Mouse (Mus musculus) embryonic facial prominence, embryonic 14.5 days (tissue): ENCODE results near the gene Stim2. TPM values are rescaled to one million over a fixed set of nuclear protein-coding genes. Genes with fewer than 3 reads are reported as not detected.

Experiments used
- ATAC-seq: fragments of 200-750 bp; cut with Nextera tagmentation; 2 replicates; pipeline ENCODE4 v1.8.0; 2017; ENCODE audit warnings: low read depth, moderate number of reproducible peaks, moderate TSS enrichment
- DNase-seq: peaks from one replicate; pipeline ENCODE4 v3.0.0-alpha.2; 2015; ENCODE audit warnings: low spot score
- H3K27ac ChIP-seq: fragments of 300-500 bp; sonication (generic); replicated peaks from 2 replicates; pipeline ENCODE4 v1.5.1; 2014; ENCODE audit warnings: low read depth, mild to moderate bottlenecking, low read length, moderate library complexity
- H3K27me3 ChIP-seq: fragments of 300-500 bp; sonication (generic); replicated peaks from 2 replicates; pipeline ENCODE4 v1.6.1; 2014; ENCODE audit warnings: low read length; ENCODE audit not compliant: control insufficient read depth, insufficient read depth
- H3K36me3 ChIP-seq: fragments of 300-500 bp; sonication (generic); 2 replicates; pipeline ENCODE4 v1.6.1; 2014; ENCODE audit warnings: low read length, mixed read lengths; ENCODE audit not compliant: control insufficient read depth, insufficient read depth
- H3K4me1 ChIP-seq: fragments of 300-500 bp; sonication (generic); 2 replicates; pipeline ENCODE4 v1.6.1; 2014; ENCODE audit warnings: antibody characterized with exemption, low read length; ENCODE audit not compliant: control insufficient read depth, insufficient read depth
- H3K4me2 ChIP-seq: fragments of 300-500 bp; sonication (generic); 2 replicates; pipeline ENCODE4 v1.6.1; 2014; ENCODE audit warnings: low read depth, mild to moderate bottlenecking, low read length, moderate library complexity, mixed read lengths
- H3K4me3 ChIP-seq: fragments of 300-500 bp; sonication (generic); 2 replicates; pipeline ENCODE4 v1.5.1; 2014; ENCODE audit warnings: low read depth, mild to moderate bottlenecking, low read length
- H3K9ac ChIP-seq: fragments of 300-500 bp; sonication (generic); 2 replicates; pipeline ENCODE4 v1.6.1; 2014; ENCODE audit warnings: low read depth, mild to moderate bottlenecking, low read length, moderate library complexity, mixed read lengths
- H3K9me3 ChIP-seq: fragments of 300-500 bp; sonication (generic); 2 replicates; pipeline ENCODE4 v1.6.1; 2016; ENCODE audit warnings: low read length; ENCODE audit not compliant: control insufficient read depth
- WGBS: fragments of 180-500 bp; shearing (Covaris S2); extraction: QIAGEN DNeasy Blood & Tissue Kit; methylation state at CpG from one replicate; pipeline ENCODE4 v1.1.7; 2014; 5-methylcytosine and 5-hydroxymethylcytosine counted together
- polyA plus RNA-seq: library from polyadenylated mRNA; unstranded; fragments of >200 nt; fragmentation: Nextera tagmentation; extraction: Ambion mirVana; gene quantifications from 2 replicates; pipeline ENCODE4 v1.2.1, GENCODE M21; 2014

Stim2 gene
- polyA plus RNA-seq, 1 experiment from 2014 or later, result 38.1 TPM

- no peak overlapping the region for H3K9ac ChIP-seq
- no peaks in the 10 kb centered on the region for H3K9me3 ChIP-seq
- H3K4me3 ChIP-seq, result no peak overlapping the region
- H3K27ac ChIP-seq, result no peak overlapping the region
- ATAC-seq (no peak), DNase-seq (no peak)
- WGBS, result 86% methylated on average over 2 of the region's 2 CpGs
- no peaks in the 10 kb centered on the region for H3K27me3 ChIP-seq
- H3K36me3 ChIP-seq, result no peaks in the 10 kb centered on the region
- 0 out of 2 replicates have a peak, but pooled peaks cover 4% of the 10 kb centered on the region for H3K4me1 ChIP-seq
- no peak overlapping the region for H3K4me2 ChIP-seq
These were observed 20.6 kb downstream of the Stim2 start for GRCm38 (mm10) chr5:54018856-54019255.

DNA sequence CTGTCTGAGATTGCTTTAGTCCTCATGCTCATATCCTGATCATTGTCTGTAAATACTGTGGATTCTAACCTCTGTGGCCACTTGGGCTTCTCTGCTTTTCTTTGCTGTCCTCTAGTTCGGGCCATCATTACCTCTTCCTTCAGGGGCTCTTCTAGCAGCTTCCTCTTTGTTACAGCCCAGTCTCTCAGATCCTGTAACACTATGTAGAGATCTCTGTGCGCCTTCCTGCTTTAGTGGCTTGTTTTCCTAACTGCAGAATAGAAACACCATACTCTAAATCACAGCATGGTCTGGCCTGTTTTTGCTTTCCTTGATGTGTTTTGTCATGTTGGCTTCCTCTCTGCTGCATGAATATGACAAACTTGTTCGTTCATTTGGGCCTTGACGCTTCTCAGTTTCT lies 21.2 kb downstream of the Stim2 start:
- no peaks in the 10 kb centered on the region for H3K36me3 ChIP-seq
- WGBS, result 28% methylated on average over 4 of the region's 4 CpGs
- no peak overlapping the region for H3K4me3 ChIP-seq
- no peak overlapping the region for H3K4me2 ChIP-seq
- ATAC-seq (no peak), DNase-seq (peak; percentile 73)
- H3K9me3 ChIP-seq, result no peaks in the 10 kb centered on the region
- peak overlapping the region; percentile 49; the same call in 1 of the 2 replicates for H3K27ac ChIP-seq
- no peaks in the 10 kb centered on the region for H3K27me3 ChIP-seq
- H3K9ac ChIP-seq, result no peak overlapping the region
- H3K4me1 ChIP-seq, result 0 out of 2 replicates have a peak, but pooled peaks cover 4% of the 10 kb centered on the region

DNA sequence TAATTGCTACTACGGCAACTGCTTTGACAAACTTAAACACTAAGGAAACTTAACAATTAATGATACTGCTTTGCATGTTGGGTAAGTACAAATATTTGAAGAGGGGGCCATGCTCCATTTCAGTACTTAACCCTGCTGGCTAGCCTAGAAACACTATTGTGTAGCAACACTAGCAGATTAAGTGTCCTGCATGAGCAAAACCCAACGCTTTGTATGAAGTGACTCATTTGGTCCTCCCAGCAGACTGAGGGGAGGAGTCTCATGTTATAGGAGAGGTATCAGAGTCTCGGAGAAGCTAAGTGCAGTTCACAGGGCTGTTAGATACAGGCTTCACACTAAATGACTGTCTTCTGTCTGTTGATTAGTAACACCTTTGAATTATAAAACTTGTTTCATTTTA lies 26.3 kb downstream of the Stim2 start:
- Histone ChIP-seq H3K9ac (no peak overlapping the region), H3K27me3 (no peaks in the 10 kb centered on the region), H3K4me1 (0 out of 2 replicates have a peak, but pooled peaks cover under 1% of the 10 kb centered on the region), H3K9me3 (no peaks in the 10 kb centered on the region), H3K36me3 (no peaks in the 10 kb centered on the region), H3K27ac (no peak overlapping the region), H3K4me3 (no peak overlapping the region), H3K4me2 (no peak overlapping the region)
- DNase-seq (no peak), ATAC-seq (no peak)
- WGBS, result 73% methylated on average over 3 of the region's 3 CpGs

DNA sequence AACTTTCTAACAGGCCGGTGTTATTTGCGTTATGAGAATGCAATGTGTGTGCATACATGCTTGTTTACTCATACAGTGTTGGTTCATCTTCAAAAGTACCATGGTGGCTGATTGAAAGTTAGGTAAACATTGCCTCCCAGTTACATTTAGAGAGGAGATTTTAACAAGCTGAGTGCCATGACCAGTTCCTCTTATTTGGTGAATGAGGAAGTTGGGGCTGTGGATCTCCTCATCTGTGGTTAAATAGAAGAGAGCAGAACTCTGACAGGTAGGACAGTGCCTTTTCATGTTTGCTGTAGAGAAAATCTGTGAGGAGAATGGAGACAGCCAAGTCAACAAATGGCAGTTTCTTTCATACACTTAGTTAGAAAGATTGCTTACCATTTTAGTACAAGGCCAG lies 27.3 kb downstream of the Stim2 start:
- H3K4me1 ChIP-seq, result no peaks in the 10 kb centered on the region
- H3K27me3 ChIP-seq, result no peaks in the 10 kb centered on the region
- WGBS, result 90% methylated on average over 2 of the region's 2 CpGs
- no peak overlapping the region for H3K27ac ChIP-seq
- no peaks in the 10 kb centered on the region for H3K36me3 ChIP-seq
- DNase-seq (no peak), ATAC-seq (no peak)
- H3K4me2 ChIP-seq, result no peak overlapping the region
- H3K9ac ChIP-seq, result no peak overlapping the region
- H3K4me3 ChIP-seq, result no peak overlapping the region
- H3K9me3 ChIP-seq, result no peaks in the 10 kb centered on the region

GRCm38 (mm10) chr5:54033217-54033616 lies 34.9 kb downstream of the Stim2 start:
- WGBS, result 85% methylated on average over 5 of the region's 5 CpGs
- H3K27ac ChIP-seq, result no peak overlapping the region
- no peak overlapping the region for H3K4me2 ChIP-seq

DNA sequence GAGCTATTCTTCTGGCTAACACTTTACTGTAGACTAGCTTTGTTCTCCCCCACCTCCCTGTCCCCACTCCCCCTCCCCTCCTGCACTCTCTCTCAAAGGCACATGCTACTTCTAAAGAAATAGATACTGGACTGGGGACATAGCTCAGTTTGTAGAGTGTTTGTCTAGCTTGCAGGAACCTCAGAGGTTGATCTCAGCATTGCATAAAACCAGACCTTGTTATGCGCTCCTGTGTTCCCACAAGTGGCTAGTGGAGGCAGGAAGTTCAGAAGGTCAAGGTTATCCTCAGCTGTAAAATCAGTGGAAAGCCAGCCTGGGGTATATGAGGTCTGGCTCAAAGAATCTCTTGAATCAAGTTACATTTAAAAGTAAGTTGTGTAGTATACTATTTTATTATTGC lies 36.4 kb downstream of the Stim2 start:
- 53% methylated on average over 1 of the region's 1 CpGs for WGBS
- ATAC-seq (no peak), DNase-seq (no peak)
- H3K36me3 ChIP-seq, result no peaks in the 10 kb centered on the region
- H3K9ac ChIP-seq, result no peak overlapping the region
- H3K27me3 ChIP-seq, result no peaks in the 10 kb centered on the region
- H3K4me2 ChIP-seq, result no peak overlapping the region
- no peaks in the 10 kb centered on the region for H3K9me3 ChIP-seq
- H3K27ac ChIP-seq, result peak overlapping the region; percentile 58; the same call in 1 of the 2 replicates
- peaks cover 7% of the 10 kb centered on the region; the same call in 1 of the 2 replicates for H3K4me1 ChIP-seq
- H3K4me3 ChIP-seq, result no peak overlapping the region

More at GRCm38 (mm10) chr5:54033217-54033616, 34.9 kb downstream of the Stim2 start:
- peaks cover 6% of the 10 kb centered on the region; the same call in 1 of the 2 replicates for H3K4me1 ChIP-seq
- H3K27me3 ChIP-seq, result no peaks in the 10 kb centered on the region
- no peaks in the 10 kb centered on the region for H3K9me3 ChIP-seq
- ATAC-seq (no peak), DNase-seq (no peak)
- no peaks in the 10 kb centered on the region for H3K36me3 ChIP-seq
- H3K9ac ChIP-seq, result no peak overlapping the region
- H3K4me3 ChIP-seq, result no peak overlapping the region

DNA sequence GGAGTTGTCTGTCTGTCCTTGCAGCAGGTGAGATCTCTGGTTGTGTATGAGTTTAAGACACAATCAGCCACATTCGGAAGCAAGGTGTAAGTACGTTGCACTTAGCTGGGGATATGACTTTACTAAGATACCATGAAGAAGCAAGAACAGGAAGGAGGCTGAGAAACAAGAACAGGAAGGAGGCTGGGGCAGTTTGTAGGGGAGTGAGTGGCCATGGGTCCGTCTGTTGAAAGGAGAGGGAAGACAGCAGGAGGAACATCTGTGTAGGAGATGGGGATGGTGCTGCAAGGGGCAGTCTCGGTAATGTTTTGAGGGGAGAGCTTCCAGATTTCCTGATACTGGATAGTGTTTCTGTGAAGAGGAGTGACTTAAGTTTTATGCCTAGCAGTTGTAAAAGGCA lies 40.3 kb downstream of the Stim2 start:
- DNase-seq, result no peak
- no peak overlapping the region for H3K4me2 ChIP-seq
- H3K4me3 ChIP-seq, result no peak overlapping the region
- H3K9me3 ChIP-seq, result no peaks in the 10 kb centered on the region
- H3K9ac ChIP-seq, result no peak overlapping the region
- 63% methylated on average over 4 of the region's 4 CpGs for WGBS
- H3K36me3 ChIP-seq, result no peaks in the 10 kb centered on the region
- H3K27ac ChIP-seq, result no peak overlapping the region
- H3K27me3 ChIP-seq, result no peaks in the 10 kb centered on the region
- H3K4me1 ChIP-seq, result peaks cover 17% of the 10 kb centered on the region; the same call in 1 of the 2 replicates
- no peak for ATAC-seq

GRCm38 (mm10) chr5:54040527-54040926 lies 42.2 kb downstream of the Stim2 start:
- Histone ChIP-seq H3K9me3 (no peaks in the 10 kb centered on the region), H3K27ac (no peak overlapping the region), H3K4me1 (peaks cover 11% of the 10 kb centered on the region; the same call in 1 of the 2 replicates), H3K27me3 (no peaks in the 10 kb centered on the region), H3K4me2 (no peak overlapping the region; the same call in 1 of the 2 replicates), H3K36me3 (no peaks in the 10 kb centered on the region), H3K4me3 (no peak overlapping the region), H3K9ac (no peak overlapping the region)
- DNase-seq (peak; percentile 49), ATAC-seq (no peak)
- 65% methylated on average over 8 of the region's 8 CpGs for WGBS

DNA sequence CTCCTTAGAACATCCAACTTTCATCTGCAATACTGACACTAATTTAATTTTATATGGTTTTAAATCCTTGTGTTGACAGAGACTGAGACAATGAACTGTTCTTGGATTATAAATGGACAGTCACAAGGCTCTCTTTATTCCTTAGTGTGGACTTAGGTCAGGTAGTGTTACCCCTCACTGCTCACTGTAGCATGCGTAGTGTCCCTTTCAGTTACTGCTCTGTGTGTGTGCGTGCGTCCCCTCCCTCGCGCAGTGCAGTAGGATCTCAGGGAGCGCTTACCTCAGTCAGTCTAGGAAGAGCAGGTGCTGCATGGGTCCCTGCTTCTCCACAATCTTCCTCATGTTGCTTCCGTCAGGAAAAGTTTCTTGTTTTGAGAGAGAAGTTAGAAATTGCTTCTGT lies 43.7 kb downstream of the Stim2 start:
- H3K9me3 ChIP-seq, result no peaks in the 10 kb centered on the region
- DNase-seq (no peak), ATAC-seq (no peak)
- no peaks in the 10 kb centered on the region for H3K36me3 ChIP-seq
- no peak overlapping the region for H3K27ac ChIP-seq
- H3K9ac ChIP-seq, result no peak overlapping the region
- no peaks in the 10 kb centered on the region for H3K27me3 ChIP-seq
- H3K4me2 ChIP-seq, result no peak overlapping the region
- peaks cover 11% of the 10 kb centered on the region; the same call in 1 of the 2 replicates for H3K4me1 ChIP-seq
- H3K4me3 ChIP-seq, result no peak overlapping the region
- WGBS, result 81% methylated on average over 7 of the region's 7 CpGs
